Mouse (Mus musculus) liver, embryonic 14.5 days (tissue): ENCODE measurements at regions not wholly inside any gene's neighbourhood (a gene's known extent, or its start where the extent isn't known, plus 50 kb on each side); places are given as distances from the start of the nearest gene placed in this dataset.

Source experiments
- ATAC-seq: fragments of 200-750 bp; cut with Nextera tagmentation; 2 replicates; pipeline ENCODE4 v1.8.0; 2017; ENCODE audit warnings: moderate number of reproducible peaks, mild to moderate bottlenecking, moderate library complexity; ENCODE audit not compliant: insufficient read depth
- DNase-seq, 3 experiments: peaks; one replicate each; pipeline ENCODE4 v3.0.0-alpha.2; 2012 to 2013; ENCODE audit warnings: low read depth in 3 of 3, low spot score in 3 of 3
- H3K27ac ChIP-seq: fragments of 300-500 bp; sonication (generic); 2 replicates; pipeline ENCODE4 v1.5.1; 2014; ENCODE audit warnings: moderate library complexity, mild to moderate bottlenecking, control low read depth, inconsistent platforms
- H3K27me3 ChIP-seq: fragments of 300-500 bp; sonication (generic); 2 replicates; pipeline ENCODE4 v1.6.1; 2014; ENCODE audit warnings: mild to moderate bottlenecking, low read length, moderate library complexity; ENCODE audit not compliant: control insufficient read depth, insufficient read depth
- H3K36me3 ChIP-seq: fragments of 300-500 bp; sonication (generic); replicated peaks from 2 replicates; pipeline ENCODE4 v1.6.1; 2014; ENCODE audit warnings: low read depth; ENCODE audit not compliant: control insufficient read depth, insufficient read depth
- H3K4me1 ChIP-seq, 2 experiments: fragments of 200-500 bp in 1 of 2; fragments of 300-500 bp in 1 of 2; sonication (generic) in 1 of 2; replicated peaks; 2 replicates each; pipeline ENCODE4 v1.6.1; 2012 to 2014; ENCODE audit warnings: antibody characterized with exemption in 1 of 2, inconsistent platforms in 1 of 2, low read length in 1 of 2; ENCODE audit not compliant: control insufficient read depth in 2 of 2, insufficient read depth in 2 of 2
- H3K4me2 ChIP-seq: fragments of 300-500 bp; sonication (generic); 2 replicates; pipeline ENCODE4 v1.6.1; 2014; ENCODE audit warnings: low read depth, mild to moderate bottlenecking, control low read depth, moderate library complexity
- H3K4me3 ChIP-seq, 2 experiments: fragments of 200-500 bp in 1 of 2; fragments of 300-500 bp in 1 of 2; sonication (generic) in 1 of 2; 2 replicates each; pipeline ENCODE4 v1.5.1; 2012 to 2014; ENCODE audit warnings: low read depth in 2 of 2, low read length in 2 of 2, mild to moderate bottlenecking in 2 of 2, control low read depth in 1 of 2, inconsistent platforms in 1 of 2, moderate library complexity in 1 of 2; ENCODE audit not compliant: insufficient read depth in 1 of 2
- H3K9ac ChIP-seq: fragments of 300-500 bp; sonication (generic); replicated peaks from 2 replicates; pipeline ENCODE4 v1.6.1; 2014; ENCODE audit warnings: mild to moderate bottlenecking, control low read depth, moderate library complexity
- H3K9me3 ChIP-seq: fragments of 300-500 bp; sonication (generic); 2 replicates; pipeline ENCODE4 v1.6.1; 2016; ENCODE audit warnings: low read length, mixed read lengths; ENCODE audit not compliant: control insufficient read depth
- CTCF ChIP-seq: IDR thresholded peaks from 2 replicates; pipeline ENCODE4 v1.5.1; 2016; ENCODE audit warnings: antibody characterized with exemption, low read depth, control low read depth
- EP300 ChIP-seq: IDR thresholded peaks from 2 replicates; pipeline ENCODE4 v1.6.1; 2016; ENCODE audit warnings: antibody characterized with exemption, low read depth
- WGBS: fragments of 180-500 bp; shearing (Covaris S2); extraction: QIAGEN DNeasy Blood & Tissue Kit; methylation state at CpG from one replicate; pipeline ENCODE4 v1.1.7; 2014; ENCODE audit not compliant: insufficient replicate concordance; 5-methylcytosine and 5-hydroxymethylcytosine counted together

DNA sequence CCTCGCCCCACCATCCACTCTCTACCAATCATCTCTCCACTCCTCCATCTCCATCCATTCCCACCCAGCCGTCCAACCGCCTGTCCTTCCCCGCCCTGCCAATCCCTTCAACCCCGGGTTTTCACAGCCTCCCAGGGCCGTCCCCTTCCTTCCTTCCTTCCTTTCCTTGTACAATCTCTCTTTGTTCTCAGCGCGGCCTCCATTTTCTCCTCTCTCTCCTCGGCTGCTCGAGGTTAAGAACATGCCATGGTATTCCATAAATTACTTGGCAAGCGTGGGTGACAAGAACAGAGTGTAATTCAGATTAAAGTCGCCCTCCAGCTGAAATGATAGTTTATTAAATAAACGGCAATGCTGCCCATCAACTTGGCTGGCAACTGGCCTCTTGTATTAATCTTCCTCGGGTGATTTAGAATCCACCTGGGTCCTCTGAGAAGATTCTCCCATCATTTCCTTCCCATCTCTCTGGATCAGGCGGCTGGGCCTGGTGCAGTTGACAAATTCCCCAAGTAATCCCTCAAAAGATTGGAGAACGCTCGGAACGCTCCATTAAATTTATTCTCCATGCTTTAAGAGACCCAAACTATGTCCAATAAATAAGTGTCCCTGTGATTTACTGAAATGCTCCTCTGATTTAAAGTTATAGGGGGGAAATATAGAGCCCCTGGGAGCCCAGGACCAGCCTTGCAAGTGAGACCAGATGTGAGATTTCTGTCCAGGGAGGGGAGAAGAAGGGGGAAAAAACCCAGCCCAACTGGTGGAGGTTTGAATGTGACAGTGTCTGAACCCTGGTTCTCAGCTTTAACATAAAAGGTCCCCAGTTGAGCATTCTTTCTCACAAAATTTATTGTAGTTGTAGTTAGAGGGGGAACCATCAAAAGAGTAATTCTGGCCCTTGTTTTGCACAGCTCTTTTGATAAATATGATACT is 125.0 kb upstream of the Zfp703 start:
- peaks cover 0 to 5% of the 10 kb centered on the region in 2 experiments; a peak in 1 of 4 replicates for H3K4me1 ChIP-seq
- H3K4me3 ChIP-seq, result no peak overlapping the region
- 45% methylated on average over 18 of the region's 18 CpGs for WGBS
- DNase-seq (no peak), ATAC-seq (no peak)
- no peaks in the 10 kb centered on the region for H3K9me3 ChIP-seq
- H3K9ac ChIP-seq, result no peak overlapping the region
- no peak overlapping the region for H3K27ac ChIP-seq
- H3K4me2 ChIP-seq, result no peak overlapping the region
- no peaks in the 10 kb centered on the region for H3K36me3 ChIP-seq
- no peak for TF ChIP-seq EP300
- no peak for TF ChIP-seq CTCF
- no peaks in the 10 kb centered on the region for H3K27me3 ChIP-seq

DNA sequence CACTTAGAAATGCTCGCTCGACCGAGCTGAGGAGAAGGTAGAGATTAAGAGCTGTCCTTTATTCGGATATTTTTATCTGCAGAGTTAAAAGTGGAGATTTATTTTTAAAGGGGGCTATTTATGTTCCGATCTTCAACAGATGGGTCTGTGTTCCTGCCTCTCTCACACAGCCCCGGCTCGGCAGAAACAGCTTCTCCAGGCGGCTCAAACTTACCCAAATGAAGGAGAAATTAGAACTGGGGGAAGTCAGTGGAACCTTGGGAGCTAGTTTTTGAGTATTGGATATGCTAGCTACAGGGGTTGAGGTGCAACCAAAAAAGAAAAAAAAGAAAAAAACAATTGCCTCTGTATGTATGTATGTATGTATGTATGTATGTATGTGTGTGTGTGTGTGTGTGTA is 124.2 kb upstream of the Zfp703 start:
- Histone ChIP-seq H3K27ac (no peak overlapping the region), H3K9ac (no peak overlapping the region), H3K4me3 (no peak overlapping the region), H3K4me2 (no peak overlapping the region), H3K36me3 (no peaks in the 10 kb centered on the region), H3K9me3 (no peaks in the 10 kb centered on the region), H3K4me1 (peaks cover 0 to 5% of the 10 kb centered on the region in 2 experiments; a peak in 1 of 4 replicates), H3K27me3 (no peaks in the 10 kb centered on the region)
- DNase-seq (no peak), ATAC-seq (no peak)
- 70% methylated on average over 8 of the region's 8 CpGs for WGBS
- no peak for TF ChIP-seq CTCF
- no peak for TF ChIP-seq EP300

DNA sequence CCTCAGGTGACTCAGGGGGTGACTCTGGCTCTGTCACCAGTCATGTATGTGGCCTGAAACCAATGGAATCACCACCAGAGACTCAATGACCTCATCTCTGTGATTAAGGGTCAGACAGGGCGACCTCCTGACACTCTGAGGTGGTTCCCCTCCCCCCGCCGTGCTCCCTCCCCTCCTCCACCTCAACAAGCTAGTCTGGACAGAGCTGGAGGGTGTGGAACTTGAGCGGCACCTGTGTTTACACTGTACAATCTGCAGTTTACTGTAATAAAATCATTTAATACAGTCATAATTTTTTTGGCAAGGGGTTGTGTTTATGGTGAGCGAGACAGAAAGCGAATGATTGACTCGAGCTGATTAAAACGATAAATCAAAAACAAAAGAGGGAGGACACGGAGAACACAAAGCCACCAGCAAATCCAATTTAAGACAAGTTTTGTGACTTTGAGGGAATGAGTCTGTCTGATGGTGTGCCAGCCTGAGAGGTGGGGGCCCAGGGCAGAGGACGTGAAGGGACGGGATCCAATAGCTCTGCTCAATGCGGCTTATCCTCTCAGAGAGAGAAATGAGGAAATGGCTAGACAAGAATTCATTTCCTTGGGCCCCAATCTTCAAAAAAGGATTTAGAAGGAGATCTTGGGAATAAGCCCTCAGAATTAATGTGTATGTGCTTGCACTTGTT is 122.4 kb upstream of the Zfp703 start:
- ATAC-seq (no peak), DNase-seq (no peak)
- TF ChIP-seq CTCF (no peak), EP300 (no peak)
- Histone ChIP-seq H3K9ac (no peak overlapping the region), H3K4me2 (no peak overlapping the region), H3K4me1 (peaks cover 0 to 2% of the 10 kb centered on the region in 2 experiments; a peak in 1 of 4 replicates), H3K36me3 (no peaks in the 10 kb centered on the region), H3K27ac (no peak overlapping the region), H3K27me3 (no peaks in the 10 kb centered on the region), H3K4me3 (no peak overlapping the region), H3K9me3 (no peaks in the 10 kb centered on the region)
- WGBS, result 56% methylated on average over 12 of the region's 12 CpGs

DNA sequence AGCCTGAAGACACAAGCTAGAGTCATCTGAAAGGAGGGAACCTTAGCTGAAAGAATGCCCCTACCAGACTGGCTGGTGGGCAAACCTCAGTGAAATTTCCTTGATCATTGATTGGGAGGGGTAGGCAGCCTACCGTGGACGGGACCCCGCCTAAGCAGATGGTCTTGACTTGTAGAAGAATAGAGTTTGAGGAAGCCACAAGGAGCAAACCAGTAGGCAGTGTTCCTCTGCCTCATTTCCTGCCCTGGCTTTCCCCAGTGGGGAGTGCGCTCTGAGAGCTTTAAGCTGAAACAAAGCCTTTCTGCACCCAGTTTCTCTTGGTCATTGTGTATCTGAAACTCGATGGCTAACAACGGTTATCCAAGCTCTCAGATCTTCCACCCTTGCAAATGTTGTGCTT is 121.9 kb upstream of the Zfp703 start:
- ATAC-seq (no peak), DNase-seq (no peak)
- Histone ChIP-seq H3K27me3 (no peaks in the 10 kb centered on the region), H3K9me3 (no peaks in the 10 kb centered on the region), H3K9ac (no peak overlapping the region), H3K4me1 (peaks cover 0 to 2% of the 10 kb centered on the region in 2 experiments; a peak in 1 of 4 replicates), H3K4me3 (no peak overlapping the region), H3K4me2 (no peak overlapping the region), H3K36me3 (no peaks in the 10 kb centered on the region), H3K27ac (no peak overlapping the region)
- WGBS, result 20% methylated on average over 6 of the region's 6 CpGs
- TF ChIP-seq CTCF (no peak), EP300 (no peak)

DNA sequence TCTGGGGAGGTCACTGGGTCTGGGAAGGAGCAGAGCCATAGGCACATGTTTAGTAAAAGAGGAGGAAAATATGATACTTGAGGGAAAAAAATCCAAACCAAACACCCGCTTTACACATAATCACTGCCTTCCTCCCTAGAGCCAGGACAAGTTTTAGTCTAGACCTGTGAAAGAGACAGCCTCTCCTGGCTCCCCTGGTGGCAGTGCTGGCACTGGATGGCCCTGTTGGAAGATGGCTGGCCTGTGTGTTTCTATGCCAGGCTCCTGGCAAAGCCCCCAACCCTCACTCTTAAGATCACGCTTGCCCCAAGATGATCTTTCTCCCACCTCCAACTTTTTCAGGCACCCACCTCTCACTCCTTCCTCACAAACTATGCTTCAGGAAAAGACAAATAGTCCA is 112.6 kb upstream of the Zfp703 start:
- WGBS, result 75% methylated on average over 2 of the region's 2 CpGs
- ATAC-seq, result no peak

More for the DNA sequence above, 112.6 kb upstream of the Zfp703 start:
- no peaks in the 10 kb centered on the region for H3K27me3 ChIP-seq
- H3K27ac ChIP-seq, result no peak overlapping the region
- no peak overlapping the region for H3K4me2 ChIP-seq
- TF ChIP-seq EP300 (no peak), CTCF (no peak)
- DNase-seq, result no peak
- no peak overlapping the region for H3K4me3 ChIP-seq
- no peak overlapping the region for H3K9ac ChIP-seq
- no peaks in the 10 kb centered on the region for H3K4me1 ChIP-seq
- no peaks in the 10 kb centered on the region for H3K9me3 ChIP-seq
- no peaks in the 10 kb centered on the region for H3K36me3 ChIP-seq
